Mouse (Mus musculus) frontal cortex, postnatal 25 days (tissue): ENCODE results near the gene Mrpl36.

Source experiments
- DNase-seq, 2 experiments: peaks; one replicate each; pipeline ENCODE4 v3.0.0; 2022; ENCODE audit warnings: low spot score in 2 of 2

Gene Mrpl36

DNA sequence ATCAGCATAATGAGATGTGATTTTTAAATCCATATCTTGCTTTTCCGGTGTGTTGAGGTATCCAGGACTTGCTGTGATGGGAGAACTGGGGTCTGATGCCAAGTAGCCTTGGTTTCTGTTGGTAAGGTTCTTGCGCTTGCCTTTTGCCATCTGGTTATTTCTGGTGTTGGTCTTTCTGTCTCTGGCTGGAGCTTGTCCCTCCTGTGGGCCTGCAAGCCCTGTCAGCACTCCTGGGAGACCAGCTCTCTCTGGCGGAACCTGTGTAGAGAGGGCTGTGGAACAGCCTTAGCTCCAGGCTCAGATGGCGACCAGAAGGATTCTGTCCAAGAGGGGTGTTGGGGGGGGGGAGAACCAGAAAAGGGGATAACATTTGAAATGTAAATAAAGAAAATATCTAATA is 18.4 kb downstream of the Mrpl36 start:
- no peak for DNase-seq

DNA sequence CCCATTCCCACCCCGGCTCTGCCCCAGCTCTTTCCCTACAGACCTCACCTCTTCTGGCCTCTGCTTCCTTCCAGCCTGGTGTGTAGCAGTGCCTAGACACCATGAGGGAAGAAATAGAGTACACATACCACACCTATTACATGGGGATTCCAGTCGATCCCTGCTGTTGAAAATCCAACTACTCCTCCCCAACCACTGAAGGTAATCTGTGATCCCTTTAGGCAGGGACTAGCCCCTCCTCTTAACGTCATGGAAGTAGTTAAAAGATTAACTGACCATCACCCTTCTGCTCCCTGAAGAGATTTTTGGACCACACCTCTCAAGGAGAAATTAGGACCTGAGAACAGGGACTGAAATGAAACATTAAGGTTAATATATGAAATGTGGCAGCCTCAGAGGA is 18.9 kb downstream of the Mrpl36 start:
- DNase-seq, result no peak

- DNase-seq, result no peak
Observed at GRCm38 (mm10) chr13:73347922-73348650, 19.8 kb downstream of the Mrpl36 start.

GRCm38 (mm10) chr13:73350741-73351140 is 22.4 kb downstream of the Mrpl36 start:
- DNase-seq, result no peak

DNA sequence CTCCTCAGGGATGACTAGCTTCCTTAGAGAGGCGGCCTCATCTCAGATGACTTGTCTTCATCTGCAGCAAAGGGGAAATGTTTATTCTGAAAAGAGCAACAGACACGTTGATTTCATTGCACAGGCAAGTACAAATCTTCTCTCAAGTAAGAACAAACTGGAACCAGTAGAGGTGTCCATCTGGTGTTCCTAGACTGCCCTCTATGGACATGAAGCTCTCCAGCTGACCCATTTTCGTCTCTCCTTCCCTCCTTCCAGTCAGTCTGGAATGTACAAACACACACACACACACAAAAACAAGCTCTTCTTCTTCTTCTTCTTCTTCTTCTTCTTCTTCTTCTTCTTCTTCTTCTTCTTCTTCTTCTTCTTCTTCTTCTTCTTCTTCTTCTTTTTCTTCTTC is 23.6 kb downstream of the Mrpl36 start:
- no peak for DNase-seq

- no peak for DNase-seq
Observed at GRCm38 (mm10) chr13:73352491-73352890, 24.2 kb downstream of the Mrpl36 start.

DNA sequence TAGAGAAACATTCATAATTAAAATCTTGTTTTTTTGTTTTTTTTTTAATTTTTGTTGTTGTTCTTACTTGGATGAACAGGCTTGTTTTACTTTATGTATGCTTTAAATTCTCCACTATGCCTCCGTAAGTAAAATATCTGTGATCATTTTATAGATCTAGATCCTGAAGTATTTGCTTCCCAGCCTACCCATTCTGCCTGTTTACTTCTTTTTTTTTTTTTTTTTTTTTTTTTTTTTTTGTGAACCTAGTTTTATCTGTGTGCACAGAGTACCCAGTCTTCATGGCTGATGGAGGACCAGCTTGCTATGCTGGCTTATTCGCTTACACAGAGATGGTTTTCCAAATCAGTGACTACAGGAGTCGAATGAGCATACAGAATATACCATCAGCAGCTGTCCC is 28.8 kb downstream of the Mrpl36 start:
- DNase-seq, result no peak

DNA sequence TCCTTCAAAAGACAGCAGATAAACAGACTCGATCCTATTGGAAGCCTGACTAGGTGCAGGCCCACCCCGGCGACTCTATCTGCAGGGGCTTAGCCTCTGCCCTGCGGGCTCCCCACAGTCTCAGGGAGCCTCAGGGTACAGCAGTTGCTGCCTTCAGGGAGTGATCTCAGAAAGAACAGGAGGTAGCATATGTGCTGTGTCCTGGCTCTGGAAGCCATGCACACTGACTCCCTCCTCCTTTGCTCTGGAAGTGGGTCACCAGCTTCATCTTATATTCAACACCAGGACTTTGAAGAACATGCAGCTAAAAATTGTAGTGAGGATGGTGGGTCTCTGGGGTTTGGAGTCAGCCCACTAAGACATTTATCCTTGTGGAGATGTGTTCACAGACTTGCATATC is 45.1 kb downstream of the Mrpl36 start:
- DNase-seq, result no peak

- DNase-seq, result no peak
Observed at GRCm38 (mm10) chr13:73374612-73375011, 46.3 kb downstream of the Mrpl36 start.

DNA sequence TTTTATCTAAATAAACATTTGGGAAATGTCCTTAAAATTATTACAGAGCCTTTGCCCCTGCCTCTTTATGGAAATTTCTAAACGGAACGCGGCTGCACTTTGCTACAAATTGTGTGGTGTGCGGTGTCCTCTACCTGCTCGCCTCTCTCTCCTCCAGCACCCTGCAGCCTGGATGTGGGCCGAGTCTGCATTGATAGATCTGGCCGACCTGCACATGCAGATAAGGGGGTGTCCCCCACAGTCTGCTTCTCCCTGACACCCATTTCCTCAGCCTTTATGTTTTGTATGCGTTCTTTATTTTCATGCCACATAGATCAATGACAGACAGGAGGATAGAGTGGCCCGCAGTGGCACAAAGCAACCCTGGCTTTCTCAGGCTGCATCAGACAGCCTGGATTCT is 49.3 kb downstream of the Mrpl36 start:
- DNase-seq, result no peak
